Mouse (Mus musculus): ENCODE measurements around the gene Sf3b5. TPM values are rescaled to one million over a fixed set of nuclear protein-coding genes. Genes with fewer than 3 reads are reported as not detected.

Gene Sf3b5
- polyA plus RNA-seq, 1 experiment from 2014 or later, result 36.5 TPM

- H3K4me1 ChIP-seq (replicated peaks; ENCODE audit: insufficient read depth, low read length), result no peaks in the 10 kb centered on the region
- H3K36me3 ChIP-seq (ENCODE audit: insufficient read depth, low read length), result no peaks in the 10 kb centered on the region
- H3K27ac ChIP-seq, result no peak overlapping the region
- no peak overlapping the region for H3K4me2 ChIP-seq (ENCODE audit: low read length)
- 72% methylated on average over 9 of the region's 9 CpGs for WGBS
- no peak for TF ChIP-seq CTCF (IDR thresholded peaks at IDR 0.05; ENCODE audit: low read depth)
- H3K27me3 ChIP-seq (ENCODE audit: insufficient read depth, low read length), result no peaks in the 10 kb centered on the region
- ATAC-seq (replicated peaks; ENCODE audit: low FRiP score, low read depth) (no peak), DNase-seq (ENCODE audit: low spot score) (no peak)
- H3K9me3 ChIP-seq (replicated peaks; ENCODE audit: low read length), result no peaks in the 10 kb centered on the region
- no peak overlapping the region for H3K9ac ChIP-seq (ENCODE audit: low read depth, low read length)
- H3K4me3 ChIP-seq (replicated peaks; ENCODE audit: low read depth, low read length), result no peak overlapping the region
These were observed 27.3 kb upstream of the Sf3b5 start for GRCm38 (mm10) chr10:12977787-12978212.

GRCm38 (mm10) chr10:12981071-12981470 is 24.1 kb upstream of the Sf3b5 start:
- no peak overlapping the region for H3K4me2 ChIP-seq (ENCODE audit: low read length)
- no peaks in the 10 kb centered on the region for H3K27me3 ChIP-seq (ENCODE audit: insufficient read depth, low read length)
- H3K27ac ChIP-seq, result no peak overlapping the region
- H3K9me3 ChIP-seq (replicated peaks; ENCODE audit: low read length), result no peaks in the 10 kb centered on the region
- ATAC-seq (replicated peaks; ENCODE audit: low FRiP score, low read depth) (no peak), DNase-seq (ENCODE audit: low spot score) (no peak)
- H3K9ac ChIP-seq (ENCODE audit: low read depth, low read length), result no peak overlapping the region
- TF ChIP-seq CTCF (IDR thresholded peaks at IDR 0.05; ENCODE audit: low read depth), result no peak
- no peaks in the 10 kb centered on the region for H3K4me1 ChIP-seq (replicated peaks; ENCODE audit: insufficient read depth, low read length)
- H3K4me3 ChIP-seq (replicated peaks; ENCODE audit: low read depth, low read length), result no peak overlapping the region
- H3K36me3 ChIP-seq (ENCODE audit: insufficient read depth, low read length), result no peaks in the 10 kb centered on the region
- WGBS, result 46% methylated on average over 7 of the region's 7 CpGs

- Histone ChIP-seq H3K9me3 (replicated peaks; ENCODE audit: low read length) (no peaks in the 10 kb centered on the region), H3K4me3 (replicated peaks; ENCODE audit: low read depth, low read length) (no peak overlapping the region), H3K27ac (no peak overlapping the region), H3K4me2 (ENCODE audit: low read length) (no peak overlapping the region), H3K27me3 (ENCODE audit: insufficient read depth, low read length) (no peaks in the 10 kb centered on the region), H3K36me3 (ENCODE audit: insufficient read depth, low read length) (no peaks in the 10 kb centered on the region), H3K4me1 (replicated peaks; ENCODE audit: insufficient read depth, low read length) (no peaks in the 10 kb centered on the region), H3K9ac (ENCODE audit: low read depth, low read length) (no peak overlapping the region)
- TF ChIP-seq CTCF (IDR thresholded peaks at IDR 0.05; ENCODE audit: low read depth), result no peak
- DNase-seq (ENCODE audit: low spot score) (no peak), ATAC-seq (replicated peaks; ENCODE audit: low FRiP score, low read depth) (no peak)
- WGBS, result 74% methylated on average over 3 of the region's 3 CpGs
These were observed 21.6 kb upstream of the Sf3b5 start for GRCm38 (mm10) chr10:12983516-12983915.

DNA sequence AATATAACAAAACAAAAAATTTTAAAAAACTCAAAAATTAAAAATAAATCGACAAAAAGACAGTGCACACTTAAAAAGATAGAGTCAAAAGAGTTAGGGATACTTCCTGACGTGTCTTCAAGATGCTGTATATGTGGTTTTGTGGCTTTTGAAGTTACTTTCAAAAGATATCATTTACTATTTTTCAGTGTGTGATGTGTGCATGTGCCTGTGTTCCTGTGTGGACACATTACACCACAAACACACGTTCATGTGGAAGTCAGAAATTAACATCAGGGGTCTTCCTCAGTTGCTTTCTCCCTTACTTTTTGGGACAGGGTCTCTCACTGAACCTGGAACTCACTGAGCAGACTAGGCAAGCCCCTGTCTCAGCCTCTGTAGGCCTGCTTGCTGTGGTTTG is 20.1 kb upstream of the Sf3b5 start:
- Histone ChIP-seq H3K4me3 (replicated peaks; ENCODE audit: low read depth, low read length) (no peak overlapping the region), H3K9ac (ENCODE audit: low read depth, low read length) (no peak overlapping the region), H3K4me2 (ENCODE audit: low read length) (no peak overlapping the region), H3K36me3 (ENCODE audit: insufficient read depth, low read length) (no peaks in the 10 kb centered on the region), H3K9me3 (replicated peaks; ENCODE audit: low read length) (no peaks in the 10 kb centered on the region), H3K27me3 (ENCODE audit: insufficient read depth, low read length) (no peaks in the 10 kb centered on the region), H3K27ac (no peak overlapping the region), H3K4me1 (replicated peaks; ENCODE audit: insufficient read depth, low read length) (no peaks in the 10 kb centered on the region)
- WGBS, result 81% methylated on average over 3 of the region's 3 CpGs
- TF ChIP-seq CTCF (IDR thresholded peaks at IDR 0.05; ENCODE audit: low read depth), result no peak
- ATAC-seq (replicated peaks; ENCODE audit: low FRiP score, low read depth) (no peak), DNase-seq (ENCODE audit: low spot score) (no peak)

DNA sequence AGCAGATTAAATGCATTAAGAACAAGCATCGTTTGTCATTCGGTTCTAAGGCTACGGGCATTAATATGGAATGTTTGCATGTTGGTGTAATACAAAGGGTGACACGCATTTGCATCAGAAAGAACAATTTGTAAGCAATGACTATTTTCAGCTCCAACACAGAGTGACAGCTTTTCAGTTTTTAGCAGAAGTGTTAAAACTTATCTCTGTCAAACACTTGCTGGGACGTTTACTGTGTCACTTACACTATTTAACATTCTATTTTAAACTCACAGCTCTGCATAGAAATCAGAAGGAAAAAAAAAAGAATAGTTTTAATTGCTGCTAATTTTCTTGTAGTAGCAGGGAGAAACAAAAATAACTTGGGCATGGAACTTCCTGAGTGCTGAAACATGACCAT is 18.7 kb upstream of the Sf3b5 start:
- no peak overlapping the region for H3K4me2 ChIP-seq (ENCODE audit: low read length)
- H3K36me3 ChIP-seq (ENCODE audit: insufficient read depth, low read length), result no peaks in the 10 kb centered on the region
- WGBS, result 84% methylated on average over 5 of the region's 5 CpGs
- no peak overlapping the region for H3K4me3 ChIP-seq (replicated peaks; ENCODE audit: low read depth, low read length)
- H3K27me3 ChIP-seq (ENCODE audit: insufficient read depth, low read length), result no peaks in the 10 kb centered on the region
- no peaks in the 10 kb centered on the region for H3K9me3 ChIP-seq (replicated peaks; ENCODE audit: low read length)
- no peak overlapping the region for H3K27ac ChIP-seq
- no peak for ATAC-seq (replicated peaks; ENCODE audit: low FRiP score, low read depth)
- no peak for DNase-seq (ENCODE audit: low spot score)
- no peak overlapping the region for H3K9ac ChIP-seq (ENCODE audit: low read depth, low read length)
- no peaks in the 10 kb centered on the region for H3K4me1 ChIP-seq (replicated peaks; ENCODE audit: insufficient read depth, low read length)
- no peak for TF ChIP-seq CTCF (IDR thresholded peaks at IDR 0.05; ENCODE audit: low read depth)

- H3K9ac ChIP-seq (ENCODE audit: low read depth, low read length), result no peak overlapping the region
- H3K36me3 ChIP-seq (ENCODE audit: insufficient read depth, low read length), result no peaks in the 10 kb centered on the region
- DNase-seq (ENCODE audit: low spot score), result no peak
- ATAC-seq (replicated peaks; ENCODE audit: low FRiP score, low read depth), result no peak
- H3K27ac ChIP-seq, result no peak overlapping the region
- H3K4me1 ChIP-seq (replicated peaks; ENCODE audit: insufficient read depth, low read length), result no peaks in the 10 kb centered on the region
- 0 out of 2 replicates have a peak, but pooled peaks have one; percentile 2 for TF ChIP-seq CTCF (IDR thresholded peaks at IDR 0.05; ENCODE audit: low read depth)
- no peaks in the 10 kb centered on the region for H3K27me3 ChIP-seq (ENCODE audit: insufficient read depth, low read length)
- no peaks in the 10 kb centered on the region for H3K9me3 ChIP-seq (replicated peaks; ENCODE audit: low read length)
- no peak overlapping the region for H3K4me2 ChIP-seq (ENCODE audit: low read length)
- WGBS, result 65% methylated on average over 4 of the region's 4 CpGs
- H3K4me3 ChIP-seq (replicated peaks; ENCODE audit: low read depth, low read length), result no peak overlapping the region
These were observed 18.2 kb upstream of the Sf3b5 start for GRCm38 (mm10) chr10:12986943-12987342.

- no peak overlapping the region for H3K27ac ChIP-seq
- DNase-seq (ENCODE audit: low spot score), result no peak
- 87% methylated on average over 5 of the region's 5 CpGs for WGBS
- H3K4me1 ChIP-seq (replicated peaks; ENCODE audit: insufficient read depth, low read length), result no peaks in the 10 kb centered on the region
- no peak for TF ChIP-seq CTCF (IDR thresholded peaks at IDR 0.05; ENCODE audit: low read depth)
- no peaks in the 10 kb centered on the region for H3K27me3 ChIP-seq (ENCODE audit: insufficient read depth, low read length)
- ATAC-seq (replicated peaks; ENCODE audit: low FRiP score, low read depth), result no peak
- no peak overlapping the region for H3K9ac ChIP-seq (ENCODE audit: low read depth, low read length)
- H3K36me3 ChIP-seq (ENCODE audit: insufficient read depth, low read length), result no peaks in the 10 kb centered on the region
- H3K9me3 ChIP-seq (replicated peaks; ENCODE audit: low read length), result no peaks in the 10 kb centered on the region
- no peak overlapping the region for H3K4me2 ChIP-seq (ENCODE audit: low read length)
- H3K4me3 ChIP-seq (replicated peaks; ENCODE audit: low read depth, low read length), result no peak overlapping the region
These were observed 13.2 kb upstream of the Sf3b5 start for GRCm38 (mm10) chr10:12991953-12992352.

Measured in kidney, postnatal 0 days (tissue).